Mouse (Mus musculus) forebrain, embryonic 14.5 days (tissue): Measurements from ENCODE around the gene Abt1. TPM values are rescaled to one million over a fixed set of nuclear protein-coding genes. Genes with fewer than 3 reads are reported as not detected.

ENCODE experiments used
- ATAC-seq: fragments of 200-750 bp; cut with Nextera tagmentation; 2 replicates; pipeline ENCODE4 v1.8.0; 2017; ENCODE audit warnings: mild to moderate bottlenecking, moderate library complexity
- DNase-seq: peaks from one replicate; pipeline ENCODE4 v3.0.0-alpha.2; 2015; ENCODE audit warnings: low spot score
- H3K27ac ChIP-seq: fragments of 300-500 bp; sonication (generic); 2 replicates; pipeline ENCODE4 v1.5.1; 2014; ENCODE audit warnings: low read depth, mild to moderate bottlenecking, control low read depth, low read length, moderate library complexity
- H3K27me3 ChIP-seq: fragments of 300-500 bp; sonication (generic); replicated peaks from 2 replicates; pipeline ENCODE4 v1.6.1; 2014; ENCODE audit warnings: low read length, control low read depth, mixed read lengths; ENCODE audit not compliant: control insufficient read depth, insufficient read depth
- H3K36me3 ChIP-seq: fragments of 300-500 bp; sonication (generic); 2 replicates; pipeline ENCODE4 v1.6.1; 2014; ENCODE audit warnings: low read length, control low read depth; ENCODE audit not compliant: control insufficient read depth, insufficient read depth
- H3K4me1 ChIP-seq: fragments of 300-500 bp; sonication (generic); 2 replicates; pipeline ENCODE4 v1.6.1; 2014; ENCODE audit warnings: antibody characterized with exemption, low read length, control low read depth; ENCODE audit not compliant: control insufficient read depth, insufficient read depth
- H3K4me2 ChIP-seq: fragments of 300-500 bp; sonication (generic); 2 replicates; pipeline ENCODE4 v1.6.1; 2014; ENCODE audit warnings: mild to moderate bottlenecking, control low read depth, low read length
- H3K4me3 ChIP-seq: fragments of 300-500 bp; sonication (generic); 2 replicates; pipeline ENCODE4 v1.5.1; 2014; ENCODE audit warnings: low read depth, low read length, control low read depth
- H3K9ac ChIP-seq: fragments of 300-500 bp; sonication (generic); 2 replicates; pipeline ENCODE4 v1.6.1; 2014; ENCODE audit warnings: mild to moderate bottlenecking, low read length, control low read depth, moderate library complexity
- H3K9me3 ChIP-seq: fragments of 300-500 bp; sonication (generic); replicated peaks from 2 replicates; pipeline ENCODE4 v1.6.1; 2016; ENCODE audit warnings: low read length, control low read depth, mixed read lengths; ENCODE audit not compliant: control insufficient read depth
- WGBS: fragments of 180-500 bp; shearing (Covaris S2); extraction: QIAGEN DNeasy Blood & Tissue Kit; methylation state at CpG from one replicate; pipeline ENCODE4 v1.1.7; 2014; 5-methylcytosine and 5-hydroxymethylcytosine counted together
- polyA plus RNA-seq: library from polyadenylated mRNA; unstranded; fragments of >200 nt; fragmentation: Nextera tagmentation; extraction: Ambion mirVana; gene quantifications from 2 replicates; pipeline ENCODE4 v1.2.1, GENCODE M21; 2014

The Abt1 gene
- polyA plus RNA-seq, 1 experiment from 2014 or later = 13.8 TPM

- WGBS = 3% methylated on average over 28 of the region's 28 CpGs
- peak; percentile 69 for DNase-seq
- Histone ChIP-seq H3K9me3 (no peaks in the 10 kb centered on the region), H3K4me3 (peak overlapping the region; percentile 27), H3K4me1 (no peaks in the 10 kb centered on the region), H3K27ac (no peak overlapping the region), H3K9ac (peak overlapping the region; percentile 29), H3K27me3 (peaks cover 3% of the 10 kb centered on the region; the same call in 1 of the 2 replicates), H3K4me2 (peak overlapping the region; percentile 49), H3K36me3 (peaks cover 7% of the 10 kb centered on the region; the same call in 1 of the 2 replicates)
- ATAC-seq = peak; percentile 75
Measured at GRCm38 (mm10) chr13:23412630-23413521, 10.8 kb downstream of the Abt1 start.

GRCm38 (mm10) chr13:23412211-23412629 is 11.4 kb downstream of the Abt1 start:
- H3K36me3 ChIP-seq = peaks cover 7% of the 10 kb centered on the region; the same call in 1 of the 2 replicates
- ATAC-seq (peak; percentile 54; the same call in 1 of the 2 replicates), DNase-seq (peak; percentile 63)
- peaks cover 3% of the 10 kb centered on the region; the same call in 1 of the 2 replicates for H3K27me3 ChIP-seq
- no peaks in the 10 kb centered on the region for H3K4me1 ChIP-seq
- H3K4me2 ChIP-seq = peak overlapping the region; percentile 49
- no peaks in the 10 kb centered on the region for H3K9me3 ChIP-seq
- under 1% methylated on average over 20 of the region's 20 CpGs for WGBS
- H3K4me3 ChIP-seq = peak overlapping the region; percentile 27
- H3K9ac ChIP-seq = peak overlapping the region; percentile 29
- H3K27ac ChIP-seq = no peak overlapping the region

- Histone ChIP-seq H3K4me3 (peak overlapping the region; percentile 27), H3K36me3 (peaks cover 2% of the 10 kb centered on the region; the same call in 1 of the 2 replicates), H3K27me3 (peaks cover 3% of the 10 kb centered on the region; the same call in 1 of the 2 replicates), H3K4me1 (no peaks in the 10 kb centered on the region), H3K4me2 (peak overlapping the region; percentile 49), H3K27ac (no peak overlapping the region), H3K9ac (peak overlapping the region; percentile 29), H3K9me3 (no peaks in the 10 kb centered on the region)
- DNase-seq (peak; percentile 36), ATAC-seq (peak; percentile 56)
- 6% methylated on average over 29 of the region's 29 CpGs for WGBS
Measured at GRCm38 (mm10) chr13:23411311-23412210, 12.1 kb downstream of the Abt1 start.

- H3K9me3 ChIP-seq = no peaks in the 10 kb centered on the region
- no peaks in the 10 kb centered on the region for H3K36me3 ChIP-seq
- no peak overlapping the region for H3K4me2 ChIP-seq
- DNase-seq = no peak
- H3K4me1 ChIP-seq = no peaks in the 10 kb centered on the region
- H3K9ac ChIP-seq = no peak overlapping the region
- no peak for ATAC-seq
- no peak overlapping the region for H3K27ac ChIP-seq
- no peak overlapping the region for H3K4me3 ChIP-seq
- H3K27me3 ChIP-seq = peaks cover 3% of the 10 kb centered on the region; the same call in 1 of the 2 replicates
- 72% methylated on average over 9 of the region's 9 CpGs for WGBS
Measured at GRCm38 (mm10) chr13:23410632-23411031, 13.0 kb downstream of the Abt1 start.

GRCm38 (mm10) chr13:23402626-23403025 is 21.0 kb downstream of the Abt1 start:
- Histone ChIP-seq H3K9ac (no peak overlapping the region), H3K4me3 (no peak overlapping the region), H3K4me1 (peaks cover 2% of the 10 kb centered on the region; the same call in 1 of the 2 replicates), H3K9me3 (no peaks in the 10 kb centered on the region), H3K27ac (no peak overlapping the region), H3K27me3 (peaks cover 7% of the 10 kb centered on the region; the same call in 1 of the 2 replicates), H3K4me2 (no peak overlapping the region), H3K36me3 (no peaks in the 10 kb centered on the region)
- ATAC-seq (no peak), DNase-seq (no peak)
- WGBS = 2% methylated on average over 2 of the region's 2 CpGs

GRCm38 (mm10) chr13:23401683-23402527 is 21.8 kb downstream of the Abt1 start:
- Histone ChIP-seq H3K9me3 (no peaks in the 10 kb centered on the region), H3K4me2 (peak overlapping the region; percentile 46), H3K4me3 (peak overlapping the region; percentile 29), H3K27me3 (peaks cover 11% of the 10 kb centered on the region), H3K27ac (no peak overlapping the region), H3K9ac (peak overlapping the region; percentile 60), H3K4me1 (peaks cover 2% of the 10 kb centered on the region; the same call in 1 of the 2 replicates), H3K36me3 (no peaks in the 10 kb centered on the region)
- DNase-seq (peak; percentile 85), ATAC-seq (peak; percentile 71)
- WGBS = 4% methylated on average over 19 of the region's 19 CpGs

- H3K4me3 ChIP-seq = no peak overlapping the region
- no peak for ATAC-seq
- no peak for DNase-seq
- no peak overlapping the region for H3K4me2 ChIP-seq
- H3K9ac ChIP-seq = no peak overlapping the region
- no peaks in the 10 kb centered on the region for H3K9me3 ChIP-seq
- H3K27ac ChIP-seq = no peak overlapping the region
- H3K27me3 ChIP-seq = peaks cover 19% of the 10 kb centered on the region
- peaks cover 6% of the 10 kb centered on the region; the same call in 1 of the 2 replicates for H3K4me1 ChIP-seq
- WGBS = 7% methylated on average over 24 of the region's 24 CpGs
- no peaks in the 10 kb centered on the region for H3K36me3 ChIP-seq
Measured at GRCm38 (mm10) chr13:23400771-23401682, 22.6 kb downstream of the Abt1 start.
